ENCODE assay signal across 8 mouse cellular contexts in the genomic region with DNA sequence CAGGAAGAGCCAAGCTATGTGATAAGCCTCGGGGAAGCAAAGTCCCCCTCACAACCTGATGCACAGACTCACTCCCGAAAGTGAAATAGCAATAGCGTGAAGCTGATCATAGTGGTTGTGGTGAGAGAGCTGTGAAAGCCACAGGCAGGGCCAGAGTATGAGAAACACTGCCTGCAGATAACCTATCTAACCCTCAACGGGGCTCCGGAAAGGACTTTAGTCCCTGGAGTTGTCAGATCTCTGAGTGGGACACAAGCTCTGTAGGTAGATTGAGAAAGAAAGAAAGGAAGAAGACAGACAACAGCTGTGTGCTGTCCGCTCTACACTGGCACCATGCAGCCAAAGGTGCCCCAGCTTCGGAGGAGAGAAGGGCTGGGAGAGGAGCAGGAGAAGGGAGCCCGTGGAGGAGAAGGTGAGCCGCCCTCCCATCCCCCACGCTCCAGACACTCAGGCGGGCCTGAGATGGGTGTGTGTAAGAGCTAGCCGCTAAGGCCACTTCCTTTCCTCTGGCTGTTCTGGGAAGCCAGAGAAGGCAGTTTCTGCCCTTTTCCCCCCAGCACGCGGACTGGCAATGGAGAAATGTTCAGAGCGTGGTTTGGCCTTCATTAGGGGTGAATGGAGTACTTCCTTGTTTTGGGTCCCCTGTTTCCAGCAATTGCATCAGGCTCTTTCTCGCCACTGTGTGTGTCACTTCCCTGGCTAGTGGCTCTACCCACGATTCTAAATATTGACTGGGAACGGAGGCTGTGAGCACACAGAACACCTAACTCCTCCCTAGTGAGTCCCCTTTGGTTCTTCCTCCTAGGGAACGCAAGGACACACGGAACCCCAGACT. TPM values are rescaled to one million over a fixed set of nuclear protein-coding genes. Genes with fewer than 3 reads are reported as not detected.
A peak's percentile ranks its signal among the peaks of the same experiment; 100 is the strongest.
DNase-seq lines count a peak whose midpoint lies in the region; ATAC-seq and TF ChIP-seq lines count a peak whose summit lies in the region.

A gene (plus strand): TSS at position 226 of the 835 bp plus-strand sequence.

- H3K4me1 ChIP-seq in E14TG2a.4 (replicated peaks; ENCODE audit: low read depth, low read length) = peaks cover 41% of the 10 kb centered on the region
- peaks cover 35% of the 10 kb centered on the region for H3K4me1 ChIP-seq in kidney, embryonic 15.5 days
- H3K4me1 ChIP-seq in cerebellum, adult 2 months (ENCODE audit: control insufficient read depth, insufficient read depth, low read length) = no peaks in the 10 kb centered on the region

- peak within 1 kb of the TSS; percentile 20; the same call in 1 of the 2 replicates for H3K4me2 ChIP-seq in kidney, embryonic 15.5 days

- intact Hi-C loops in gastrocnemius, postnatal 36 days (cut with DNase I) = no loop called here

- no peak for TF ChIP-seq POLR2A in cerebellum, adult 2 months (IDR thresholded peaks at IDR 0.05; ENCODE audit: borderline replicate concordance, insufficient read depth, low read length)

- peaks cover 26% of the 10 kb centered on the region for H3K27me3 ChIP-seq in E14TG2a.4 (ENCODE audit: insufficient read depth, low read length)
- peaks cover 7% of the 10 kb centered on the region for H3K27me3 ChIP-seq in kidney, embryonic 15.5 days
- H3K27me3 ChIP-seq in cerebellum, adult 2 months (ENCODE audit: control insufficient read depth, insufficient read depth, low read length) = no peaks in the 10 kb centered on the region

- H3K4me3 ChIP-seq in E14TG2a.4 (replicated peaks; ENCODE audit: low read length) = peak within 1 kb of the TSS; percentile 65
- H3K4me3 ChIP-seq in kidney, embryonic 15.5 days (replicated peaks) = no peak within 1 kb of the TSS
- no peak within 1 kb of the TSS for H3K4me3 ChIP-seq in cerebellum, adult 2 months (replicated peaks; ENCODE audit: insufficient read depth, low read depth, low read length)

- no peaks in the 10 kb centered on the region for H3K9me3 ChIP-seq in E14TG2a.4 (ENCODE audit: low read length)
- H3K9me3 ChIP-seq in kidney, embryonic 15.5 days (replicated peaks) = no peaks in the 10 kb centered on the region

- peak; percentile 65 for ATAC-seq in kidney, embryonic 15.5 days (replicated peaks; ENCODE audit: low FRiP score)

- WGBS in kidney, embryonic 15.5 days = 39% methylated on average over 20 of the region's 20 CpGs
- 72% methylated on average over 20 of the region's 20 CpGs for WGBS in cerebellum, adult 2 months

- no peaks in the 10 kb centered on the region for H3K36me3 ChIP-seq in E14TG2a.4 (ENCODE audit: insufficient read depth, low read length)
- no peaks in the 10 kb centered on the region for H3K36me3 ChIP-seq in kidney, embryonic 15.5 days

- peak; percentile 53 for DNase-seq in 3134 (ENCODE audit: extremely low read depth, insufficient read length, low spot score)
- peak; percentile 33 for DNase-seq in fibroblast of lung, adult 2 months (ENCODE audit: low read depth)
- DNase-seq in lung, postnatal 36 days = peak; percentile 72
- DNase-seq in left cerebral cortex, adult 11 months (ENCODE audit: low spot score) = no peak
- DNase-seq in cerebellum, adult 2 months = no peak
- DNase-seq in gastrocnemius, postnatal 36 days = no peak

- 0 out of 2 replicates have a peak within 1 kb of the TSS, but pooled peaks have one; percentile 12 for H3K9ac ChIP-seq in kidney, embryonic 15.5 days

- peak within 1 kb of the TSS; percentile 56; the same call in 1 of the 2 replicates for H3K27ac ChIP-seq in kidney, embryonic 15.5 days
- H3K27ac ChIP-seq in cerebellum, adult 2 months (ENCODE audit: insufficient read depth, low read length) = no peak within 1 kb of the TSS

- no peak for TF ChIP-seq CTCF in E14TG2a.4 (conservative IDR thresholded peaks at IDR 0.05; ENCODE audit: low read length)
- no peak for TF ChIP-seq CTCF in cerebellum, adult 2 months (IDR thresholded peaks at IDR 0.05; ENCODE audit: borderline replicate concordance, insufficient read depth, low read depth, low read length)

RNA-seq across cellular contexts. Expression of the gene that starts here (rescaled TPM):
- 0.33 and 1.1 TPM in 2 replicates for polyA plus RNA-seq in kidney, embryonic 15.5 days (2015; fragmentation: Nextera tagmentation; extraction: Ambion mirVana)
- polyA plus RNA-seq in cerebellum, adult 2 months (2012; rRNA removed) = 0.08 TPM in 1 of 2 replicates, not detected in the other
- total RNA-seq in gastrocnemius, postnatal 36 days (2021) = under 1 TPM in 1 of 2 experiments, not detected in 1; 0.15 TPM

Comparison
In these comparisons a context has a peak if more than half of its experiments do, and no peak if none do; other contexts are left out.
1. DNase-seq: peak in 3134 (single experiment), fibroblast of lung, adult 2 months (single experiment) and lung, postnatal 36 days (single experiment); none in left cerebral cortex, adult 11 months (single experiment), cerebellum, adult 2 months (0 of 2) and gastrocnemius, postnatal 36 days (0 of 2).